Mouse (Mus musculus): ENCODE measurements around the gene Camk2n1.

DNA sequence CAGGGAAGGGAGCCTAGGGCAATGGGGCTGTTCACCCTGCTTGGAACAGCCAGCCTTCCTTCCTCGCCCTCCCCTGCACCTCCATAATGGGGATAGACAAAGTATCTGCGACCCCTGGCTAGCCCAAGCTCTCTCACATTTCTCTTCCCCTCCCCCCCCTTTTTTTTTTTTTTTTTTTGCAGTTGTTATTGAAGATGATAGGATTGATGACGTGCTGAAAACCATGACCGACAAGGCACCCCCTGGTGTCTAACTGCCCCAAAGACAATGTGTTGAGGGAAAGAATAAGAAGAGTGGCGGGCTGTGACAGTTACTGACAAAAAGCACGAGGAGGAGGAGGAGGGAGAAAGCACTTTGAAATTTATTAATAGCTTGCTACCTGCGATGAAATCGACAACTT, 2.4 kb downstream of the Camk2n1 start:
- TF ChIP-seq CTCF (IDR thresholded peaks at IDR 0.05) (no peak), POLR2A (IDR thresholded peaks at IDR 0.05; ENCODE audit: insufficient read depth, low read depth, low read length) (no peak)

Measured in heart, adult 2 months (tissue).